Mouse (Mus musculus) spleen, adult 2 months (tissue): ENCODE results near the gene Abcc4.

Experiments
- CTCF ChIP-seq: fragments of 200-500 bp; IDR thresholded peaks from 2 replicates; pipeline ENCODE4 v1.5.1; 2011; ENCODE audit warnings: mild to moderate bottlenecking, inconsistent platforms; ENCODE audit not compliant: insufficient read depth, insufficient read length, insufficient replicate concordance; ENCODE audit errors: extremely low read depth
- POLR2A ChIP-seq: fragments of 200-500 bp; IDR thresholded peaks from 2 replicates; pipeline ENCODE4 v1.6.1; 2011; ENCODE audit warnings: low read depth, low read length, inconsistent platforms

- TF ChIP-seq CTCF (no peak), POLR2A (no peak)
These were observed 19.2 kb downstream of the Abcc4 start for GRCm38 (mm10) chr14:118686861-118687260.
